Mouse (Mus musculus) midbrain, postnatal 0 days (tissue): Measurements from ENCODE around the gene Hexb. TPM values are rescaled to one million over a fixed set of nuclear protein-coding genes. Genes with fewer than 3 reads are reported as not detected.

Experiments used
- ATAC-seq: fragments of 200-750 bp; cut with Nextera tagmentation; 2 replicates; pipeline ENCODE4 v1.8.0; 2017; ENCODE audit warnings: moderate number of reproducible peaks, mild to moderate bottlenecking, moderate TSS enrichment, moderate library complexity; ENCODE audit not compliant: low FRiP score
- DNase-seq: peaks from one replicate; pipeline ENCODE4 v3.0.0-alpha.2; 2015; ENCODE audit warnings: low spot score
- H3K27ac ChIP-seq: fragments of 300-500 bp; sonication (generic); 2 replicates; pipeline ENCODE4 v1.5.1; 2014; ENCODE audit warnings: low read depth, mild to moderate bottlenecking, low read length, mixed read lengths
- H3K27me3 ChIP-seq: fragments of 300-500 bp; sonication (generic); 2 replicates; pipeline ENCODE4 v1.6.1; 2014; ENCODE audit warnings: low read length, control low read depth, mixed read lengths; ENCODE audit not compliant: insufficient read depth
- H3K36me3 ChIP-seq: fragments of 300-500 bp; sonication (generic); 2 replicates; pipeline ENCODE4 v1.6.1; 2014; ENCODE audit warnings: low read length, control low read depth, mixed read lengths; ENCODE audit not compliant: insufficient read depth
- H3K4me1 ChIP-seq: fragments of 300-500 bp; sonication (generic); 2 replicates; pipeline ENCODE4 v1.6.1; 2014; ENCODE audit warnings: mild to moderate bottlenecking, control low read depth, antibody characterized with exemption, low read length, mixed read lengths; ENCODE audit not compliant: insufficient read depth
- H3K4me2 ChIP-seq: fragments of 300-500 bp; sonication (generic); 2 replicates; pipeline ENCODE4 v1.6.1; 2014; ENCODE audit warnings: low read depth, mild to moderate bottlenecking, low read length, mixed read lengths; ENCODE audit not compliant: poor library complexity, severe bottlenecking
- H3K4me3 ChIP-seq: fragments of 300-500 bp; sonication (generic); 2 replicates; pipeline ENCODE4 v1.5.1; 2014; ENCODE audit warnings: low read depth, mild to moderate bottlenecking, low read length, moderate library complexity
- H3K9ac ChIP-seq: fragments of 300-500 bp; sonication (generic); replicated peaks from 2 replicates; pipeline ENCODE4 v1.6.1; 2014; ENCODE audit warnings: mild to moderate bottlenecking, low read length, moderate library complexity, mixed read lengths; ENCODE audit not compliant: poor library complexity, severe bottlenecking
- H3K9me3 ChIP-seq: fragments of 300-500 bp; sonication (generic); 2 replicates; pipeline ENCODE4 v1.6.1; 2016; ENCODE audit warnings: low read length, control low read depth
- CTCF ChIP-seq: IDR thresholded peaks from 2 replicates; pipeline ENCODE4 v1.5.1; 2016; ENCODE audit warnings: antibody characterized with exemption, mild to moderate bottlenecking
- WGBS: fragments of 180-500 bp; shearing (Covaris S2); extraction: QIAGEN DNeasy Blood & Tissue Kit; methylation state at CpG from one replicate; pipeline ENCODE4 v1.1.7; 2014; 5-methylcytosine and 5-hydroxymethylcytosine counted together
- polyA plus RNA-seq: library from polyadenylated mRNA; unstranded; fragments of >200 nt; fragmentation: Nextera tagmentation; extraction: Ambion mirVana; gene quantifications from 2 replicates; pipeline ENCODE4 v1.2.1, GENCODE M21; 2015
- total RNA-seq: library from RNA; depleted of rRNA; stranded (reverse); fragments of >200 nt; gene quantifications from 2 replicates; pipeline ENCODE4 v1.2.3, GENCODE M21; 2014; rRNA removed

Gene Hexb
- 55.1 and 70.5 TPM in 2 replicates for total RNA-seq
- 57.7 and 59.7 TPM in 2 replicates for polyA plus RNA-seq

GRCm38 (mm10) chr13:97197932-97198562, at the start of gene Hexb:
Gene Hexb (minus strand): TSS chr13:97198357.
- Histone ChIP-seq H3K9ac (peak within 1 kb of the TSS; percentile 67), H3K4me1 (no peaks in the 10 kb centered on the region), H3K9me3 (no peaks in the 10 kb centered on the region), H3K27me3 (no peaks in the 10 kb centered on the region), H3K4me3 (peak within 1 kb of the TSS; percentile 73), H3K36me3 (no peaks in the 10 kb centered on the region), H3K27ac (peak within 1 kb of the TSS; percentile 59; the same call in 1 of the 2 replicates), H3K4me2 (peak within 1 kb of the TSS; percentile 91)
- ATAC-seq = peak; percentile 86
- WGBS = under 1% methylated on average over 44 of the region's 45 CpGs
- peak; percentile 81 for DNase-seq
- peak; percentile 53 for TF ChIP-seq CTCF

- Histone ChIP-seq H3K4me1 (peaks cover 34% of the 10 kb centered on the region), H3K27ac (no peak overlapping the region), H3K9me3 (no peaks in the 10 kb centered on the region), H3K27me3 (no peaks in the 10 kb centered on the region), H3K4me3 (no peak overlapping the region), H3K36me3 (peaks cover 26% of the 10 kb centered on the region), H3K4me2 (peak overlapping the region; percentile 28; the same call in 1 of the 2 replicates), H3K9ac (no peak overlapping the region)
- DNase-seq (no peak), ATAC-seq (no peak)
- TF ChIP-seq CTCF = no peak
- WGBS = 44% methylated on average over 4 of the region's 4 CpGs
Measured at GRCm38 (mm10) chr13:97247754-97248153, 49.6 kb upstream of the Hexb start.

GRCm38 (mm10) chr13:97246217-97246616, 48.1 kb upstream of the Hexb start:
- Histone ChIP-seq H3K36me3 (peaks cover 23% of the 10 kb centered on the region), H3K4me3 (no peak overlapping the region)
- DNase-seq = no peak

GRCm38 (mm10) chr13:97245157-97245556, 47.0 kb upstream of the Hexb start:
- peak overlapping the region; percentile 63 for H3K4me3 ChIP-seq
- H3K27ac ChIP-seq = 0 out of 2 replicates have a peak overlapping the region, but pooled peaks have one; percentile 6
- H3K36me3 ChIP-seq = peaks cover 21% of the 10 kb centered on the region
- TF ChIP-seq CTCF = no peak
- no peak for ATAC-seq
- no peak for DNase-seq
- H3K4me1 ChIP-seq = peaks cover 29% of the 10 kb centered on the region
- H3K9ac ChIP-seq = no peak overlapping the region
- 78% methylated on average over 12 of the region's 12 CpGs for WGBS
- no peaks in the 10 kb centered on the region for H3K27me3 ChIP-seq
- H3K4me2 ChIP-seq = peak overlapping the region; percentile 72
- no peaks in the 10 kb centered on the region for H3K9me3 ChIP-seq

More at GRCm38 (mm10) chr13:97246217-97246616, 48.1 kb upstream of the Hexb start:
- Histone ChIP-seq H3K4me2 (peak overlapping the region; percentile 72; the same call in 1 of the 2 replicates), H3K9ac (0 out of 2 replicates have a peak overlapping the region, but pooled peaks have one; percentile 19), H3K4me1 (peaks cover 29% of the 10 kb centered on the region), H3K27me3 (no peaks in the 10 kb centered on the region), H3K9me3 (no peaks in the 10 kb centered on the region), H3K27ac (no peak overlapping the region)
- TF ChIP-seq CTCF = no peak
- no peak for ATAC-seq
- 72% methylated on average over 16 of the region's 16 CpGs for WGBS

- peaks cover 21% of the 10 kb centered on the region for H3K36me3 ChIP-seq
- TF ChIP-seq CTCF = no peak
- no peak for ATAC-seq
Measured at GRCm38 (mm10) chr13:97244712-97245105, 46.6 kb upstream of the Hexb start.

More at GRCm38 (mm10) chr13:97244712-97245105, 46.6 kb upstream of the Hexb start:
- peak overlapping the region; percentile 63 for H3K4me3 ChIP-seq
- no peak for DNase-seq
- H3K27me3 ChIP-seq = no peaks in the 10 kb centered on the region
- WGBS = 49% methylated on average over 11 of the region's 11 CpGs
- no peaks in the 10 kb centered on the region for H3K9me3 ChIP-seq
- peaks cover 28% of the 10 kb centered on the region for H3K4me1 ChIP-seq
- peak overlapping the region; percentile 72 for H3K4me2 ChIP-seq
- H3K9ac ChIP-seq = peak overlapping the region; percentile 68; the same call in 1 of the 2 replicates
- 0 out of 2 replicates have a peak overlapping the region, but pooled peaks have one; percentile 89 for H3K27ac ChIP-seq
